Mouse (Mus musculus) MEL (cell line): ENCODE measurements at regions not wholly inside any gene's neighbourhood (a gene's known extent, or its start where the extent isn't known, plus 50 kb on each side); places are given as distances from the start of the nearest gene placed in this dataset.

Source experiments
- CTCF ChIP-seq, 3 experiments: IDR thresholded peaks in 2 of 3; conservative IDR thresholded peaks in 1 of 3; 2 replicates each; pipeline ENCODE4 v1.5.1; 2011 to 2012; ENCODE audit warnings: low read length in 3 of 3, low read depth in 2 of 3, mild to moderate bottlenecking in 2 of 3, improper control_type of control experiment in 1 of 3, inconsistent platforms in 1 of 3, mixed read lengths in 1 of 3, moderate library complexity in 1 of 3; ENCODE audit not compliant: control insufficient read depth in 1 of 3, insufficient read depth in 1 of 3, poor library complexity in 1 of 3, severe bottlenecking in 1 of 3
- EP300 ChIP-seq, 2 experiments: IDR thresholded peaks; 2 replicates each; pipeline ENCODE4 v1.6.1; 2011; ENCODE audit warnings: improper control_type of control experiment in 2 of 2, low read length in 2 of 2, low read depth in 1 of 2, mild to moderate bottlenecking in 1 of 2

DNA sequence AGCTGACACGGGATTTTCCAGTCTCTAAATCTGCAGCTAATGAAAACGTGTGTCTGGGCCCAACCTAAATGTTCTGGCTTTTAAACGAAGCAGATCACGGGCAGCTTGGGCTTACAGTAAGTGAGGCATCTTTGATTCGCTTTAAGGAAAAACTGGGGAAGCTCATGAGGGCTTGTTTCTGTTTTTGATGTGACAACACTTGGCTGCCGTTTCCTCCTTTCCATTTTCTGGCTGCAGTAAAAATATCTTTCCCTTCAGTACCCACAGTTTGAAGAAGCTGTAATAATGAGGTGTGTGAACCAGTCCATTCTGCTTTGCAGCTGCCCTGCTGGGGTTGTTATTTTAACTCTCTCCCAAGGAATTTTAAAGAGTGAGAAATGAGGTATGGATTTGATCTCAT is 69.9 kb upstream of the Dkk2 start:
- TF ChIP-seq EP300 (IDR thresholded peaks at IDR 0.05; ENCODE audit: low read depth in 1 of 2, low read length in 2 of 2) (no peak), CTCF (IDR thresholded peaks at IDR 0.05 in 2 of 3, conservative IDR thresholded peaks at IDR 0.05 in 1 of 3; ENCODE audit: control insufficient read depth in 1 of 3, insufficient read depth in 1 of 3, low read depth in 2 of 3, low read length in 3 of 3, poor library complexity in 1 of 3, severe bottlenecking in 1 of 3) (no peak)
